Mouse (Mus musculus): ENCODE measurements around the gene Smc6. TPM values are rescaled to one million over a fixed set of nuclear protein-coding genes. Genes with fewer than 3 reads are reported as not detected.

Gene Smc6
- total RNA-seq (2021): 10 to 100 TPM; 41.2 to 45.0 TPM
- long read RNA-seq, experiment 1, full-length matches to known transcripts: 65 of 78 reads
- long read RNA-seq, experiment 1, partial matches to known transcripts: 2 of 78 reads
- long read RNA-seq, experiment 1, other reads (novel, unspliced or antisense): 11 of 78 reads
- long read RNA-seq, experiment 2, full-length matches to known transcripts: 40 of 56 reads
- long read RNA-seq, experiment 2, partial matches to known transcripts: 3 of 56 reads
- long read RNA-seq, experiment 2, other reads (novel, unspliced or antisense): 13 of 56 reads

GRCm38 (mm10) chr12:11265382-11266281 lies at the start of gene Smc6, which contains the start of gene Gen1:
Gene Smc6, plus strand, starts transcription at chr12:11265886.
Gene Gen1, minus strand, starts transcription at chr12:11265801.
- intact Hi-C loops (cut with DNase I): loop anchor here (5.0 kb wide), 1 partner anchor 68 kb away; no protein-coding TSS in a partner anchor

GRCm38 (mm10) chr12:11216454-11216853 lies 49.2 kb upstream of the Smc6 start:
- no peak for DNase-seq

More at GRCm38 (mm10) chr12:11265382-11266281, at the start of gene Smc6, which contains the start of gene Gen1:
- DNase-seq: peak; percentile 95 to 96

GRCm38 (mm10) chr12:11217726-11218250 lies 47.9 kb upstream of the Smc6 start:
- intact Hi-C loops (cut with DNase I): no loop called here

More at GRCm38 (mm10) chr12:11216454-11216853, 49.2 kb upstream of the Smc6 start:
- intact Hi-C loops (cut with DNase I): no loop called here

GRCm38 (mm10) chr12:11221524-11222330 lies 44.0 kb upstream of the Smc6 start:
- DNase-seq: peak; percentile 28 to 35
- intact Hi-C loops (cut with DNase I): no loop called here

More at GRCm38 (mm10) chr12:11217726-11218250, 47.9 kb upstream of the Smc6 start:
- DNase-seq: no peak

- intact Hi-C loops (cut with DNase I): no loop called here
- no peak for DNase-seq
These were observed 43.1 kb upstream of the Smc6 start for GRCm38 (mm10) chr12:11222566-11222965.

GRCm38 (mm10) chr12:11223090-11223489 lies 42.6 kb upstream of the Smc6 start:
- no peak for DNase-seq
- intact Hi-C loops (cut with DNase I): no loop called here

- intact Hi-C loops (cut with DNase I): no loop called here
- no peak for DNase-seq
These were observed 41.0 kb upstream of the Smc6 start for GRCm38 (mm10) chr12:11224722-11225121.

- DNase-seq: no peak
- intact Hi-C loops (cut with DNase I): no loop called here
These were observed 39.6 kb upstream of the Smc6 start for GRCm38 (mm10) chr12:11226123-11226522.

GRCm38 (mm10) chr12:11226529-11227268 lies 39.0 kb upstream of the Smc6 start:
- peak in 1 of 2 experiments; percentile 21 for DNase-seq
- intact Hi-C loops (cut with DNase I): no loop called here

DNA sequence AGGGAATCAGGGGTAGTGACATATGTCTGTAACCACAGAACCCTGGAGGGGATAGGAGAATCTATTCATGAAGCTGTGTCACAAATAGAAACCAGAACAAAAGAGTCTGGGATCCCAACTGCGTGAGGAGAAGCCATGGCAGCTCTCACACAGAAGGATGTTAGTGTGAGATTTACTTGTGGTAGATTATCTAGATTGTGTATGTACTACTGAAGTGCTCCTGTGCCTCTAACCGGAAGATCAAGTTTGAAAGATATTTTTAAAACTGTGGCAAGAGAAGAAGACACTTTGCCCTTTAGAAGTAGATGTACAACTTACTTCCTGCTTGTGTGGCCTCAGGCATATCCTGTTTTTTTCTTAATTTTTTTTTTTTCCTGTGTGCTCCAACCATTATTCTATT lies 35.4 kb upstream of the Smc6 start:
- intact Hi-C loops (cut with DNase I): no loop called here
- no peak for DNase-seq

DNA sequence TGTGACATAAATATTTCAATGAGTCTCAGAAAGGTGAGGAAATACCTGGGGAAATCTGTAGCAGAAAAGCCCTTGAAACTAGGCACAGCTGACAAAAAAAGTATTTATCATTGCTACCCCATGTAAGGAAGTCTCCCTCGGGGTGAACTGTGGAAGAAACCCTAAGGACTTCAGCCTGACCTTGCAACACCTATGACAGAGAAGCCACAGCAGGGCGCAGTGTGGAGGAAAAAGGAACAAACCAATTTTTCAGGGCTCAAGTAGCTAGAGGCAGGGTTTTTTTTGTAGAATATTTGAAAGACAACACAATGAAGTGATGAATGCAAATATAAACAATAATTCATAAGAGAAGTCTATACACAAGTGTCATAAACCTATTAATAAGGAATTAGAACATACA lies 29.7 kb upstream of the Smc6 start:
- intact Hi-C loops (cut with DNase I): no loop called here
- DNase-seq: no peak

DNA sequence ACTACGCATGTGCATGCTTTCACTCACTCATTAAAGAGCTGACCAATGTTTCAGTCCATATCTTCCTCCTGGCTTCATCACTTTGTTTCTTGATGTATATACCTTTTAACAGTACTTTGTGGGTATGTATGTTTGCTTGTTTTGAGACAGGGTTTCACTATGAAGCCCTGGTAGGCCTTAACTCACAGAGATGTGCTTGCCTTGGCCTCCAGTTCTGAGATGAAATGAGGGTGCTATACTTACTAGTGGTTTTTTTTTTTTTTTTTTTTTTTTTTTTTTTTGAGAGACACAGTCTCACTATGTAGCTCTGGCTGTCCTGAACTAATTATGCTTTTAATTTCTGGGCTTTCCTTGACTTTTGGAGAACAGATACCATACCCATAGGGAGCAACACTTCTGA lies 18.2 kb upstream of the Smc6 start:
- DNase-seq: no peak
- intact Hi-C loops (cut with DNase I): no loop called here

DNA sequence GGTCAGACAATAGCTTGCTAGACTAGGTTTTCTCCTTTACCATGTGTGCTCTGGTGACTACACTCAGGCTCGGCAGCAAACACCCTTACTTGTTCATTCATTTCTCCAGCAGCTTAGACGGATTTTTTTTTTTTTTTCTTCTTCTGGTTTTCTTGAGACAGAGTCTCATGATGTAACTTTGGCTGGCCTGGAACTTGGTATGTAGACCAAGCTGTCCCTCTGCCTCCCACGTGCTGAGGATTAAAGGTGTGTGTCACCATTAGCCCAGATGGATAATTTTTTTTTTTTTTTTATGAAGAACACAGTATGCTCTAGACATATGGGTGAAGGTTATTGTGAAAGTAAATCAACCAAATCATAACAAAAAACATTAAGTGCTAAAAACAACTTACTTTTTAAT lies 15.4 kb upstream of the Smc6 start:
- DNase-seq: no peak
- intact Hi-C loops (cut with DNase I): no loop called here

- no peak for DNase-seq
- intact Hi-C loops (cut with DNase I): loop anchor here (5.0 kb wide), 1 partner anchor 68 kb away; no protein-coding TSS in a partner anchor
These were observed 791 bp upstream of the Smc6 start for GRCm38 (mm10) chr12:11264895-11265294.

- intact Hi-C loops (cut with DNase I): loop anchor here (5.0 kb wide), 1 partner anchor 69 kb away; no protein-coding TSS in a partner anchor
- peak; percentile 75 to 81 for DNase-seq
These were observed 748 bp downstream of the Smc6 start for GRCm38 (mm10) chr12:11266282-11266985.

GRCm38 (mm10) chr12:11267030-11267429 lies 1.3 kb downstream of the Smc6 start:
- no peak for DNase-seq
- intact Hi-C loops (cut with DNase I): loop anchor here (5.0 kb wide), 1 partner anchor 70 kb away; no protein-coding TSS in a partner anchor

DNA sequence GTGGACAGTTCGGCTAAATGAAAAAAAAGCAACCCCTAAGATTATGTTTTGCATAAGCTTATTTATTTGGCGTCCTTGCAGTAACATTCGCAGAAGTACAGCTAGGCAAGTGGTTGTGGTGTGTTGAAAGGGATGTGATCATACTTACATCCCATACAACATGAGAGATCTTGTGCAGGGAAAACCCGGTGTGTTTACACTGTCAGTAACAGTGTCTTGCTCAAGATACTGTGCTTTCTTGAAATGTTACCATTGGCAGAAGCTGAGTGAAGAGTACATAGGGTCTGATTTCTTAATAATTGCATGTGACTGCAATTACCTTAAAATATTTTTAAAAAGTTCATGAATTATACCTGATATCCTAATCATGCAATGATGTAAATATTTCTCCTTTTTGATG lies 6.9 kb downstream of the Smc6 start:
- intact Hi-C loops (cut with DNase I): no loop called here
- no peak for DNase-seq

DNA sequence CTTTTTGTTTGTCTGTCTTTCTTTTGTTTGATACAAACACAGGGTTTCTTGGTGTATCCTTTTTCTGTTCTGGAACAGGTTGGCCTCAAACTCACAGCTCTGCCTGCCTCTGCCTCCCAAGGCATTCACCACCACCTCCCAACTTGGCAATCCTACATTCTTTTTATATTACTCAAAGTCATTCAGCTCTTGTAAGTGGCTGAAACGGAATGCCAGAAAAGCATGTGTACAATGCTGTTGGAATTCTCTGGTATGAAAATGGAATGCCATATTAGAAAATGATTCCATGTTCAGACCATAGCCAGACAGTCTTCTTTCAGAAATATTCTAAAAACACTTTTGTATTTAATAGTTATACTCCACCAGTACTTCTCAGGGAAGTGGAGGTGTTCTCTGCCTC lies 7.5 kb downstream of the Smc6 start:
- no peak for DNase-seq
- intact Hi-C loops (cut with DNase I): no loop called here

DNA sequence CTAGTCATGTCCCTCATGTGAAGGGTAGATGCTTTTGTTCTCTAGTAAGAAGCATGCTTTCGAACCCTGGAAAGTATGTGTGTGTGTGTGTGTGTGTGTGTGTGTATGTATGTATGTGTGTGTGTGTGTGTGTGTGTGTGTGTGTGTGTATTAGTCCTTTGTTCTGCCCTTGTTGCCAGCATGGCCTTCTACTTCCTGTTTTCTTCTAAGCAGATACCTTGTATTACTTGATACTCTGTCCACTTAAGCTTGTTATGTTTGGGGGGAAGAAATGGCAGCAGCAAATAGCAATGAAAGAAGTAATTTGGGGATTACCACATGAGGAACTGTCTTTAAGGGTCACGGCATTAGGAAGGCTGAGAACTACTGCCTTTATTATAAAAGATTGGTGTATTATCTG lies 10.9 kb downstream of the Smc6 start:
- DNase-seq: no peak
- intact Hi-C loops (cut with DNase I): no loop called here
